Mouse (Mus musculus) lung, embryonic 14.5 days (tissue): ENCODE results near the gene Tmem11. TPM values are rescaled to one million over a fixed set of nuclear protein-coding genes. Genes with fewer than 3 reads are reported as not detected.

Source experiments
- ATAC-seq: fragments of 200-750 bp; cut with Nextera tagmentation; 2 replicates; pipeline ENCODE4 v1.8.0; 2017; ENCODE audit warnings: mild to moderate bottlenecking, moderate TSS enrichment, moderate library complexity; ENCODE audit not compliant: insufficient read depth
- DNase-seq: peaks from one replicate; pipeline ENCODE4 v3.0.0-alpha.2; 2015
- H3K27ac ChIP-seq: fragments of 300-500 bp; sonication (generic); 2 replicates; pipeline ENCODE4 v1.5.1; 2014; ENCODE audit warnings: low read depth, mild to moderate bottlenecking, moderate library complexity
- H3K27me3 ChIP-seq: fragments of 300-500 bp; sonication (generic); 2 replicates; pipeline ENCODE4 v1.6.1; 2014; ENCODE audit warnings: low read length, control low read depth; ENCODE audit not compliant: insufficient read depth
- H3K36me3 ChIP-seq: fragments of 300-500 bp; sonication (generic); 2 replicates; pipeline ENCODE4 v1.6.1; 2014; ENCODE audit warnings: control low read depth; ENCODE audit not compliant: insufficient read depth
- H3K4me1 ChIP-seq: fragments of 300-500 bp; sonication (generic); 2 replicates; pipeline ENCODE4 v1.6.1; 2014; ENCODE audit warnings: antibody characterized with exemption, control low read depth; ENCODE audit not compliant: insufficient read depth
- H3K4me2 ChIP-seq: fragments of 300-500 bp; sonication (generic); 2 replicates; pipeline ENCODE4 v1.6.1; 2014; ENCODE audit warnings: mild to moderate bottlenecking
- H3K4me3 ChIP-seq: fragments of 300-500 bp; sonication (generic); 2 replicates; pipeline ENCODE4 v1.5.1; 2014; ENCODE audit warnings: low read depth, low read length
- H3K9ac ChIP-seq: fragments of 300-500 bp; sonication (generic); 2 replicates; pipeline ENCODE4 v1.6.1; 2014
- H3K9me3 ChIP-seq: fragments of 300-500 bp; sonication (generic); 2 replicates; pipeline ENCODE4 v1.6.1; 2016; ENCODE audit warnings: low read depth, low read length, control low read depth
- CTCF ChIP-seq: IDR thresholded peaks from 2 replicates; pipeline ENCODE4 v1.5.1; 2016; ENCODE audit warnings: antibody characterized with exemption, low read depth
- WGBS: fragments of 180-500 bp; shearing (Covaris S2); extraction: QIAGEN DNeasy Blood & Tissue Kit; methylation state at CpG from one replicate; pipeline ENCODE4 v1.1.7; 2014; 5-methylcytosine and 5-hydroxymethylcytosine counted together
- polyA plus RNA-seq: library from polyadenylated mRNA; unstranded; fragments of >200 nt; fragmentation: Nextera tagmentation; extraction: Ambion mirVana; gene quantifications from 2 replicates; pipeline ENCODE4 v1.2.1, GENCODE M21; 2014

The Tmem11 gene
- polyA plus RNA-seq, 1 experiment from 2014 or later = 73.4 TPM

- H3K4me1 ChIP-seq = no peaks in the 10 kb centered on the region
- ATAC-seq (no peak), DNase-seq (no peak)
- H3K27me3 ChIP-seq = no peaks in the 10 kb centered on the region
- WGBS = 89% methylated on average over 10 of the region's 10 CpGs
- no peak overlapping the region for H3K4me3 ChIP-seq
- peaks cover 30% of the 10 kb centered on the region for H3K36me3 ChIP-seq
- no peak overlapping the region for H3K4me2 ChIP-seq
- no peak overlapping the region; the same call in 1 of the 2 replicates for H3K9ac ChIP-seq
- H3K9me3 ChIP-seq = no peaks in the 10 kb centered on the region
- TF ChIP-seq CTCF = no peak
- no peak overlapping the region for H3K27ac ChIP-seq
Measured at GRCm38 (mm10) chr11:60905407-60906120, 26.5 kb upstream of the Tmem11 start.

DNA sequence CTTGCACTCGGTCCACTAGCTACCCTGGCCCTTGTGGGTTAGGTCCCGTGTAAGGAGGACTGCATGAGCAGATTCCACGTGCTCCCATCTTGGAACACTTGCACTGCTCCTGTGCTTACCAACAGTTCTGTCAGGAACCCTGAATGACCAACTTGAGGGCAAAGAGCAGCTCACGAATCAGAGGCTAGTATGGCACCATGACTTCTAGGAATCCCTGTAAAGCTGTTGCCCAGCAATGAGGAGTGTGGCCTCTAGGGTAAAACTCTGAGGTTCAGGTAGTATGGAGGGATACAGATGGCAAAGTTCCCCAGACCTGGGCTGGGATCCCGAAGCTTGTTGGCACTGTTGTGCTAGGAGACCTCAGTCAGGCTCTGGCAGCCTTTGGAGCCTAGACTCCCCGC is 24.6 kb upstream of the Tmem11 start:
- no peak overlapping the region for H3K27ac ChIP-seq
- H3K36me3 ChIP-seq = peaks cover 30% of the 10 kb centered on the region
- H3K4me1 ChIP-seq = no peaks in the 10 kb centered on the region
- DNase-seq (no peak), ATAC-seq (no peak)
- no peaks in the 10 kb centered on the region for H3K9me3 ChIP-seq
- H3K4me3 ChIP-seq = no peak overlapping the region
- TF ChIP-seq CTCF = no peak
- H3K4me2 ChIP-seq = no peak overlapping the region
- H3K9ac ChIP-seq = no peak overlapping the region
- 76% methylated on average over 6 of the region's 6 CpGs for WGBS
- no peaks in the 10 kb centered on the region for H3K27me3 ChIP-seq

DNA sequence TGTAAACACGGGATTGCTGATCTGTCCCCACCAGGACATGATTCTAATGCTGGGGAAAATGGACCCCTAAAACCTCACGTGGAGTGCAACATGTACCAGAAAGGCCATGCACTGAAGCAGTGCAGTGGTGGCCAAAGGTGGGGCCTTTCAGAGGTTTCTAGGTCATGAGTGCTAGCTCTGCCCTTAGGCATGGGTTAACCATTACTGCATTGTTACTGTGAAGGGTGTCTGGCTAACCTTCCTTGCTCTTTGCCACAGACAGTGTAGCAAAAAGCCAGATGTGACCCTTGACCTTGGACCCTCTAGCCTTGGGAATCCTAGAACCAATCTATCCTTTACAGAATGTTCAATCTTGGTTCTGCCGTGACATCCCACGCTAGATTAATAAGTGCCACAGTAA is 23.4 kb upstream of the Tmem11 start:
- no peak for TF ChIP-seq CTCF
- DNase-seq = no peak
- H3K27ac ChIP-seq = no peak overlapping the region
- peaks cover 30% of the 10 kb centered on the region for H3K36me3 ChIP-seq
- no peaks in the 10 kb centered on the region for H3K9me3 ChIP-seq
- H3K4me1 ChIP-seq = no peaks in the 10 kb centered on the region
- 46% methylated on average over 4 of the region's 4 CpGs for WGBS
- no peak overlapping the region for H3K4me3 ChIP-seq
- no peak overlapping the region for H3K4me2 ChIP-seq
- no peaks in the 10 kb centered on the region for H3K27me3 ChIP-seq
- ATAC-seq = no peak
- H3K9ac ChIP-seq = no peak overlapping the region

GRCm38 (mm10) chr11:60902001-60902400 is 22.9 kb upstream of the Tmem11 start:
- H3K36me3 ChIP-seq = peaks cover 30% of the 10 kb centered on the region
- H3K9ac ChIP-seq = no peak overlapping the region
- TF ChIP-seq CTCF = no peak
- no peaks in the 10 kb centered on the region for H3K9me3 ChIP-seq
- no peak overlapping the region for H3K4me3 ChIP-seq
- DNase-seq (no peak), ATAC-seq (no peak)
- H3K4me2 ChIP-seq = no peak overlapping the region
- no peaks in the 10 kb centered on the region for H3K4me1 ChIP-seq
- 79% methylated on average over 7 of the region's 7 CpGs for WGBS
- no peak overlapping the region for H3K27ac ChIP-seq
- no peaks in the 10 kb centered on the region for H3K27me3 ChIP-seq

GRCm38 (mm10) chr11:60895915-60896314 is 16.8 kb upstream of the Tmem11 start:
- Histone ChIP-seq H3K4me2 (no peak overlapping the region), H3K9me3 (no peaks in the 10 kb centered on the region), H3K4me1 (no peaks in the 10 kb centered on the region), H3K27me3 (no peaks in the 10 kb centered on the region), H3K9ac (no peak overlapping the region), H3K36me3 (no peaks in the 10 kb centered on the region), H3K27ac (peak overlapping the region; percentile 46; the same call in 1 of the 2 replicates), H3K4me3 (no peak overlapping the region)
- peak; percentile 97 for ATAC-seq
- peak; percentile 91 for DNase-seq
- WGBS = 11% methylated on average over 4 of the region's 4 CpGs
- no peak for TF ChIP-seq CTCF

DNA sequence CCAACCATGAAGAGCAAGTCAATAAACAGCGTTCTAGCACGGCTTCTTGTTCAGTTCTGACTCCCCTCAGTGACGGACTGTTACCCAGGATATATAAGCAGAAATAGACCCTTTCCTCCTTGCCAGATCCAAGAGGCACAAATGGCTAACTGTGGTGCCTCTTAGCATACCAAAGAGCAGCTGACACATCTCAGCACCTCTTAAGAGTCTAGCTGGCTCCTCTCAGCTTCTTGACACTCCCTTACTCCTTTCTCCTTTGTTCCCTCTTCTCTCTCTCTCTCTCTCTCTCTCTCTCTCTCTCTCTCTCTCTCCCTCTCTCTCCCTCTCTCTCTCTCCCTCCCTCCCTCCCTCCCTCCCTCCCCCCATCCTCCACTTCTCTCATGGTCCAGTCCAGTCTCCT is 11.7 kb upstream of the Tmem11 start:
- H3K27ac ChIP-seq = no peak overlapping the region
- H3K36me3 ChIP-seq = no peaks in the 10 kb centered on the region
- no peak overlapping the region for H3K4me2 ChIP-seq
- H3K4me1 ChIP-seq = no peaks in the 10 kb centered on the region
- no peak overlapping the region for H3K9ac ChIP-seq
- no peak for TF ChIP-seq CTCF
- 53% methylated on average over 3 of the region's 3 CpGs for WGBS
- no peaks in the 10 kb centered on the region for H3K27me3 ChIP-seq
- ATAC-seq (no peak), DNase-seq (no peak)
- no peak overlapping the region for H3K4me3 ChIP-seq
- H3K9me3 ChIP-seq = no peaks in the 10 kb centered on the region

- no peak for TF ChIP-seq CTCF
- ATAC-seq (no peak), DNase-seq (no peak)
- no peak overlapping the region for H3K27ac ChIP-seq
- H3K27me3 ChIP-seq = no peaks in the 10 kb centered on the region
- H3K36me3 ChIP-seq = no peaks in the 10 kb centered on the region
- no peak overlapping the region for H3K4me2 ChIP-seq
- H3K4me1 ChIP-seq = no peaks in the 10 kb centered on the region
- 59% methylated on average over 6 of the region's 6 CpGs for WGBS
- H3K9me3 ChIP-seq = no peaks in the 10 kb centered on the region
- no peak overlapping the region for H3K9ac ChIP-seq
- no peak overlapping the region for H3K4me3 ChIP-seq
Measured at GRCm38 (mm10) chr11:60890286-60890685, 11.2 kb upstream of the Tmem11 start.
